Mouse (Mus musculus) megakaryocyte, embryonic 14.5 days (primary cell): ENCODE results near the gene Ctdnep1. TPM values are rescaled to one million over a fixed set of nuclear protein-coding genes. Genes with fewer than 3 reads are reported as not detected.

Experiments used
- H3K27me3 ChIP-seq: replicated peaks from 2 replicates; pipeline ENCODE3; 2012; ENCODE audit warnings: inconsistent platforms
- H3K36me3 ChIP-seq: replicated peaks from 2 replicates; pipeline ENCODE3; 2012; ENCODE audit warnings: low read length, inconsistent platforms, mixed read lengths
- H3K4me1 ChIP-seq: 2 replicates; pipeline ENCODE4 v1.6.1; 2012; ENCODE audit warnings: inconsistent platforms
- H3K4me3 ChIP-seq: replicated peaks from 2 replicates; pipeline ENCODE3; 2012; ENCODE audit warnings: moderate library complexity, mild to moderate bottlenecking, inconsistent platforms
- H3K9me3 ChIP-seq: 2 replicates; pipeline ENCODE4 v1.6.1; 2012; ENCODE audit warnings: inconsistent platforms
- FLI1 ChIP-seq: IDR thresholded peaks from 2 replicates; pipeline ENCODE4 v1.6.1; 2012; ENCODE audit warnings: low read length, inconsistent platforms, mixed read lengths
- GATA1 ChIP-seq: IDR thresholded peaks from 3 replicates; pipeline ENCODE4 v1.6.1; 2012; ENCODE audit warnings: mixed read lengths, low read length, inconsistent platforms, borderline replicate concordance
- polyA plus RNA-seq: library from polyadenylated mRNA; stranded (reverse); fragments of >175 nt; gene quantifications from 2 replicates; pipeline ENCODE4 v1.2.3, GENCODE M21; 2012; ENCODE audit warnings: low replicate concordance; ENCODE audit not compliant: insufficient read depth

The Ctdnep1 gene
- polyA plus RNA-seq, result 289 and 291 TPM in 2 replicates

GRCm38 (mm10) chr11:69981141-69981762 is at the start of gene Ctdnep1:
Ctdnep1 (plus strand) TSS chr11:69981156.
- TF ChIP-seq FLI1, result no peak
- TF ChIP-seq GATA1, result no peak
- Histone ChIP-seq H3K4me1 (peaks cover 44% of the 10 kb centered on the region), H3K4me3 (peak within 1 kb of the TSS; percentile 95), H3K9me3 (no peaks in the 10 kb centered on the region), H3K27me3 (no peaks in the 10 kb centered on the region), H3K36me3 (peaks cover 57% of the 10 kb centered on the region)

GRCm38 (mm10) chr11:69931769-69932168 is 49.2 kb upstream of the Ctdnep1 start:
- H3K9me3 ChIP-seq, result no peaks in the 10 kb centered on the region
- peaks cover 26% of the 10 kb centered on the region for H3K27me3 ChIP-seq
- peaks cover 51% of the 10 kb centered on the region for H3K4me1 ChIP-seq
- H3K36me3 ChIP-seq, result no peaks in the 10 kb centered on the region
- no peak overlapping the region for H3K4me3 ChIP-seq
- TF ChIP-seq FLI1 (no peak), GATA1 (no peak)

GRCm38 (mm10) chr11:69932254-69932653 is 48.7 kb upstream of the Ctdnep1 start:
- H3K36me3 ChIP-seq, result no peaks in the 10 kb centered on the region
- no peak overlapping the region for H3K4me3 ChIP-seq
- H3K9me3 ChIP-seq, result no peaks in the 10 kb centered on the region
- H3K27me3 ChIP-seq, result peaks cover 31% of the 10 kb centered on the region
- peaks cover 54% of the 10 kb centered on the region for H3K4me1 ChIP-seq
- TF ChIP-seq FLI1, result no peak
- TF ChIP-seq GATA1, result no peak

- peaks cover 39% of the 10 kb centered on the region for H3K27me3 ChIP-seq
- H3K4me3 ChIP-seq, result no peak overlapping the region
- peaks cover 54% of the 10 kb centered on the region for H3K4me1 ChIP-seq
- TF ChIP-seq FLI1, result no peak
- TF ChIP-seq GATA1, result no peak
- no peaks in the 10 kb centered on the region for H3K36me3 ChIP-seq
- H3K9me3 ChIP-seq, result no peaks in the 10 kb centered on the region
Measured at GRCm38 (mm10) chr11:69933066-69933465, 47.9 kb upstream of the Ctdnep1 start.

GRCm38 (mm10) chr11:69934169-69934568 is 46.8 kb upstream of the Ctdnep1 start:
- Histone ChIP-seq H3K36me3 (no peaks in the 10 kb centered on the region), H3K4me1 (peaks cover 54% of the 10 kb centered on the region), H3K9me3 (no peaks in the 10 kb centered on the region), H3K27me3 (peaks cover 50% of the 10 kb centered on the region), H3K4me3 (peak overlapping the region; percentile 85)
- no peak for TF ChIP-seq FLI1
- TF ChIP-seq GATA1, result no peak

- peaks cover 55% of the 10 kb centered on the region for H3K27me3 ChIP-seq
- no peaks in the 10 kb centered on the region for H3K36me3 ChIP-seq
- H3K9me3 ChIP-seq, result no peaks in the 10 kb centered on the region
- peaks cover 54% of the 10 kb centered on the region for H3K4me1 ChIP-seq
- no peak for TF ChIP-seq GATA1
- no peak for TF ChIP-seq FLI1
- no peak overlapping the region for H3K4me3 ChIP-seq
Measured at GRCm38 (mm10) chr11:69934681-69935080, 46.3 kb upstream of the Ctdnep1 start.

GRCm38 (mm10) chr11:69935137-69935879 is 45.6 kb upstream of the Ctdnep1 start, which contains the start of gene Ybx2:
Ybx2 (plus strand) TSS chr11:69935796.
- peaks cover 61% of the 10 kb centered on the region for H3K27me3 ChIP-seq

GRCm38 (mm10) chr11:69936156-69936555 is 44.8 kb upstream of the Ctdnep1 start:
- Histone ChIP-seq H3K27me3 (peaks cover 69% of the 10 kb centered on the region), H3K4me3 (peak overlapping the region; percentile 90), H3K9me3 (no peaks in the 10 kb centered on the region), H3K36me3 (no peaks in the 10 kb centered on the region), H3K4me1 (peaks cover 51% of the 10 kb centered on the region)
- no peak for TF ChIP-seq GATA1
- TF ChIP-seq FLI1, result no peak

More at GRCm38 (mm10) chr11:69935137-69935879, 45.6 kb upstream of the Ctdnep1 start, which contains the start of gene Ybx2:
- TF ChIP-seq GATA1, result no peak
- TF ChIP-seq FLI1, result no peak
- H3K36me3 ChIP-seq, result no peaks in the 10 kb centered on the region
- peak within 1 kb of the TSS; percentile 90 for H3K4me3 ChIP-seq
- peaks cover 54% of the 10 kb centered on the region for H3K4me1 ChIP-seq
- H3K9me3 ChIP-seq, result no peaks in the 10 kb centered on the region

GRCm38 (mm10) chr11:69936714-69937347 is 44.1 kb upstream of the Ctdnep1 start:
- TF ChIP-seq GATA1 (no peak), FLI1 (no peak)
- H3K27me3 ChIP-seq, result peaks cover 72% of the 10 kb centered on the region
- no peaks in the 10 kb centered on the region for H3K9me3 ChIP-seq
- peaks cover 44% of the 10 kb centered on the region for H3K4me1 ChIP-seq
- no peak overlapping the region for H3K4me3 ChIP-seq
- H3K36me3 ChIP-seq, result no peaks in the 10 kb centered on the region
